Mouse (Mus musculus) heart, embryonic 11.5 days (tissue): ENCODE data around the gene AL732309.1. TPM values are rescaled to one million over a fixed set of nuclear protein-coding genes. Genes with fewer than 3 reads are reported as not detected.
A peak's percentile ranks its signal among the peaks of the same experiment; 100 is the strongest.

Experiments
- ATAC-seq: fragments of 200-750 bp; cut with Nextera tagmentation; replicated peaks from 2 replicates; pipeline ENCODE4 v1.8.0; 2017; ENCODE audit warnings: moderate library complexity; ENCODE audit not compliant: insufficient number of reproducible peaks, low FRiP score, low TSS enrichment
- H3K27ac ChIP-seq: fragments of 300-500 bp; sonication (generic); 2 replicates; pipeline ENCODE4 v1.5.1; 2014; ENCODE audit warnings: mild to moderate bottlenecking, low read depth, low read length
- H3K27me3 ChIP-seq: fragments of 300-500 bp; sonication (generic); 2 replicates; pipeline ENCODE4 v1.6.1; 2014; ENCODE audit warnings: mild to moderate bottlenecking, low read length, mixed read lengths; ENCODE audit not compliant: control insufficient read depth, insufficient read depth
- H3K36me3 ChIP-seq: fragments of 300-500 bp; sonication (generic); 2 replicates; pipeline ENCODE4 v1.6.1; 2014; ENCODE audit warnings: mild to moderate bottlenecking, low read length, moderate library complexity, mixed read lengths; ENCODE audit not compliant: control insufficient read depth, insufficient read depth
- H3K4me1 ChIP-seq: fragments of 300-500 bp; sonication (generic); 2 replicates; pipeline ENCODE4 v1.6.1; 2014; ENCODE audit warnings: low read length; ENCODE audit not compliant: control insufficient read depth, insufficient read depth
- H3K4me2 ChIP-seq: fragments of 300-500 bp; sonication (generic); 2 replicates; pipeline ENCODE4 v1.6.1; 2014; ENCODE audit warnings: mild to moderate bottlenecking, moderate library complexity
- H3K4me3 ChIP-seq: fragments of 300-500 bp; sonication (generic); 2 replicates; pipeline ENCODE4 v1.5.1; 2014; ENCODE audit warnings: low read depth, low read length
- H3K9ac ChIP-seq: fragments of 300-500 bp; sonication (generic); 2 replicates; pipeline ENCODE4 v1.6.1; 2014; ENCODE audit warnings: mild to moderate bottlenecking, low read depth, low read length, moderate library complexity
- H3K9me3 ChIP-seq: fragments of 300-500 bp; sonication (generic); replicated peaks from 2 replicates; pipeline ENCODE4 v1.6.1; 2016; ENCODE audit warnings: low read length; ENCODE audit not compliant: control insufficient read depth
- WGBS: fragments of 180-500 bp; shearing (Covaris S2); extraction: QIAGEN DNeasy Blood & Tissue Kit; methylation state at CpG from one replicate; pipeline ENCODE4 v1.1.7; 2014; ENCODE audit not compliant: insufficient replicate concordance; 5-methylcytosine and 5-hydroxymethylcytosine counted together
- polyA plus RNA-seq: library from polyadenylated mRNA; unstranded; fragments of >200 nt; fragmentation: Nextera tagmentation; extraction: Ambion mirVana; gene quantifications from 2 replicates; pipeline ENCODE4 v1.2.1, GENCODE M21; 2014

Gene AL732309.1
- polyA plus RNA-seq, 1 experiment from 2014 or later = 2.5 TPM

- Histone ChIP-seq H3K36me3 (peaks cover 28% of the 10 kb centered on the region), H3K27me3 (0 out of 2 replicates have a peak, but pooled peaks cover under 1% of the 10 kb centered on the region), H3K4me3 (no peak overlapping the region), H3K4me1 (peaks cover 11% of the 10 kb centered on the region), H3K9me3 (no peaks in the 10 kb centered on the region), H3K4me2 (no peak overlapping the region), H3K9ac (no peak overlapping the region), H3K27ac (no peak overlapping the region)
- ATAC-seq = no peak
- WGBS = 74% methylated on average over 1 of the region's 1 CpGs
Observed at GRCm38 (mm10) chr2:25207593-25207992, 39.1 kb downstream of the AL732309.1 start.

GRCm38 (mm10) chr2:25203631-25204214 lies 42.9 kb downstream of the AL732309.1 start:
- no peak overlapping the region for H3K27ac ChIP-seq
- no peaks in the 10 kb centered on the region for H3K27me3 ChIP-seq
- no peaks in the 10 kb centered on the region for H3K4me1 ChIP-seq
- H3K4me3 ChIP-seq = no peak overlapping the region
- no peak for ATAC-seq
- 66% methylated on average over 4 of the region's 4 CpGs for WGBS
- H3K9ac ChIP-seq = no peak overlapping the region
- no peak overlapping the region for H3K4me2 ChIP-seq
- H3K36me3 ChIP-seq = peaks cover 48% of the 10 kb centered on the region
- H3K9me3 ChIP-seq = no peaks in the 10 kb centered on the region

- Histone ChIP-seq H3K4me2 (no peak overlapping the region), H3K36me3 (peaks cover 37% of the 10 kb centered on the region), H3K27me3 (peaks cover 7% of the 10 kb centered on the region), H3K9ac (no peak overlapping the region), H3K4me1 (peaks cover 10% of the 10 kb centered on the region), H3K27ac (no peak overlapping the region), H3K9me3 (no peaks in the 10 kb centered on the region), H3K4me3 (no peak overlapping the region)
- 96% methylated on average over 2 of the region's 2 CpGs for WGBS
- no peak for ATAC-seq
Observed at GRCm38 (mm10) chr2:25200631-25201030, 46.0 kb downstream of the AL732309.1 start.

GRCm38 (mm10) chr2:25197946-25198345 lies 48.7 kb downstream of the AL732309.1 start:
- Histone ChIP-seq H3K27ac (no peak overlapping the region), H3K4me3 (no peak overlapping the region), H3K4me1 (peaks cover 31% of the 10 kb centered on the region), H3K9me3 (no peaks in the 10 kb centered on the region), H3K27me3 (peaks cover 21% of the 10 kb centered on the region), H3K36me3 (peaks cover 23% of the 10 kb centered on the region), H3K9ac (no peak overlapping the region), H3K4me2 (no peak overlapping the region)
- no peak for ATAC-seq

- Histone ChIP-seq H3K4me2 (peak overlapping the region; percentile 76), H3K9ac (peak overlapping the region; percentile 16; the same call in 1 of the 2 replicates), H3K4me3 (no peak overlapping the region), H3K4me1 (peaks cover 32% of the 10 kb centered on the region), H3K36me3 (peaks cover 16% of the 10 kb centered on the region), H3K27me3 (peaks cover 21% of the 10 kb centered on the region), H3K9me3 (no peaks in the 10 kb centered on the region), H3K27ac (peak overlapping the region; percentile 70)
- WGBS = 15% methylated on average over 2 of the region's 2 CpGs
- ATAC-seq = no peak
Observed at GRCm38 (mm10) chr2:25197191-25197590, 49.5 kb downstream of the AL732309.1 start.

GRCm38 (mm10) chr2:25196172-25196954 lies 50.3 kb downstream of the AL732309.1 start, which contains the start of gene Tor4a:
Tor4a (minus strand) TSS chr2:25196886.
- peak; percentile 59 for ATAC-seq
- H3K36me3 ChIP-seq = peaks cover 15% of the 10 kb centered on the region
- H3K4me2 ChIP-seq = peak within 1 kb of the TSS; percentile 76
- H3K9ac ChIP-seq = peak within 1 kb of the TSS; percentile 54
- peaks cover 21% of the 10 kb centered on the region for H3K27me3 ChIP-seq
- peak within 1 kb of the TSS; percentile 43 for H3K4me3 ChIP-seq
- 8% methylated on average over 8 of the region's 8 CpGs for WGBS
- H3K4me1 ChIP-seq = peaks cover 32% of the 10 kb centered on the region
- no peaks in the 10 kb centered on the region for H3K9me3 ChIP-seq
- peak within 1 kb of the TSS; percentile 70 for H3K27ac ChIP-seq

GRCm38 (mm10) chr2:25195211-25196156 lies 51.2 kb downstream of the AL732309.1 start:
- ATAC-seq = no peak
- peaks cover 9% of the 10 kb centered on the region; the same call in 1 of the 2 replicates for H3K36me3 ChIP-seq
- 14% methylated on average over 55 of the region's 55 CpGs for WGBS

More at GRCm38 (mm10) chr2:25195211-25196156, 51.2 kb downstream of the AL732309.1 start:
- Histone ChIP-seq H3K9me3 (no peaks in the 10 kb centered on the region), H3K27me3 (peaks cover 21% of the 10 kb centered on the region), H3K4me3 (peak overlapping the region; percentile 43), H3K27ac (peak overlapping the region; percentile 70), H3K4me1 (peaks cover 32% of the 10 kb centered on the region), H3K4me2 (peak overlapping the region; percentile 76), H3K9ac (peak overlapping the region; percentile 54)
